Mouse (Mus musculus) heart, adult 9 months (tissue): Measurements from ENCODE around the gene Prkar1b.

Experiments used
- DNase-seq, 2 experiments: peaks; one replicate each; pipeline ENCODE4 v3.0.0; 2022; ENCODE audit warnings: low spot score in 2 of 2

Prkar1b gene

DNA sequence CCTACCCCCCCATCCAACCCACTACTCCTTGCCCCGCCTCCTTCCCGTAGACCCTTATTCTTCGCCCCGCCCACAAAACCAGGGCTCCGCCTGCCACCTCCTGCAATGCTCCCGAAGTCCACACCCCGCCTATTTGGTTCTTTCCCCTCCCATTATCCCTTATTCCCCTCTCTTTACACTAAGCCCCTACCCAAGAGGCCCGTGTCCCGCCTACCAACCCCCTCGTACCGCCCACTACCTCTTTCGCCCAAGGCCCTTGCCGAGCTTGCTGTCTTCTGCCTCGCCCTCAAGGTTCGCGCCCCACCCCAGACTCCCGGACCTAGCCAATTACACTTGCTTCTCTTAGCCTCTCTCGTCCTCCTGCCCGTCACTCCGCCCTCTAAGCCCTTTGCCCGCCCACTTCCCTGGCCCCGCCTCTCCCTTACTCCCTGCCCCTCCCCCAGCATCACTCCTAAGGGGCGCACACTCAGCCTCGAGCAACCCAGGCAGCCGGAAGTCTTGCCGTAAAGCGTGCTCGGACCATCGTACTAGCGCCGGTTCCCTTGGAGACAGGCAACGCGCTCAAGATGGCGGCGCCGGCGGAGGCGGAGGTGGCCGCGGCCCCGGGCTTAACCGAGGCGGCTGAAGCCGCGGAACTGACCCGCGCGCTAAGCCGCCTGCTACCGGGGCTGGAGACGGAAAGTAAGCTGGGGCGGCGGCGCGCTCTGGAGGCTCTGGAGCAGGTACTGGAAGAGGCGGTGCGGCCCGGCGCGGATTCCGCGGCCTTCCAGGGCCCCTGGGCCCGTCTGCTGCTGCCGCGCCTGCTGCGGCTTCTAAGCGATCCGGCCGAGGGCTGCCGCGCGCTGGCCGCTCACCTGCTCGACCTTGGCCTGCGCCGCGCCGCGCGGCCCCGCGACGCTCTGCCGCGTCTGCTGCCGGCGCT, at the start of gene Prkar1b, which contains the start of gene Dnaaf5:
TSS of gene Prkar1b (minus strand) at position 321 of the 922 bp plus-strand sequence.
TSS of gene Dnaaf5 (plus strand) at position 543 of the 922 bp plus-strand sequence.
- peak; percentile 96 to 97 for DNase-seq

DNA sequence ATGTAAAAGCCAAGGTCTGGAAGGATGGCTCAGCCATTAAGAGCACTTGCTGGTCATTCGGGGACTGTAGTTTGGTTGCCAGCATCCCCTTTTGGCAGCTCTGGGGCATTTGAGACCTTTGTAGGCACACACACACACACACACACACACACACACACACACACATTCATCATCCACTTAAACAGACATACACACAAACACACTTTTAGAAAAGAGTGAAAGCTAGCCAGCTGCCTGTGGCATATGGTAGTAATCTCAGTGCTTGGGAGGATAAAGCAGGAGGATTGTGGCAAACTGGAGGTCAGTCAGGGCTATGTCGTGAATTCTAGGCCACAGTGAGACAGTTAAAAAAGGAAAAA, 49.8 kb upstream of the Prkar1b start:
- DNase-seq: no peak

DNA sequence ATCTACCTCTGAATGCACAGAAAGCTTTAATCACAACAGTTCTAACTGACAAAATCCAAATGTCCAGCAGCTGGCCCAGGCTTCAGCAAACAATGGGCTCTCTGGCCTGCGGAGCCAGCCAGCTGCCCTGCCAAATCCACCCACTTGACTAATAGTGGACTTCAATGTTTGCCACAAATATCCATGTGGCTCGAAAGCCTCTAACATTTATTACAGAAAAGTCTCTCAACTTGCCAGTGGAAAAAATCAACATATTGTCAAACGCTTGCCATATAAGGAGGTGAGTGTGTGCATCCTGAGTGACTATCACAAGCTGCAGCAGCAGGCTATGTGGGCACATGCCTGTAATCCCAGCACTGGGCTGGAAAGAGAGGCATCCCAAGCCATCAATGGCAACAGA, 49.0 kb upstream of the Prkar1b start:
- DNase-seq: no peak

DNA sequence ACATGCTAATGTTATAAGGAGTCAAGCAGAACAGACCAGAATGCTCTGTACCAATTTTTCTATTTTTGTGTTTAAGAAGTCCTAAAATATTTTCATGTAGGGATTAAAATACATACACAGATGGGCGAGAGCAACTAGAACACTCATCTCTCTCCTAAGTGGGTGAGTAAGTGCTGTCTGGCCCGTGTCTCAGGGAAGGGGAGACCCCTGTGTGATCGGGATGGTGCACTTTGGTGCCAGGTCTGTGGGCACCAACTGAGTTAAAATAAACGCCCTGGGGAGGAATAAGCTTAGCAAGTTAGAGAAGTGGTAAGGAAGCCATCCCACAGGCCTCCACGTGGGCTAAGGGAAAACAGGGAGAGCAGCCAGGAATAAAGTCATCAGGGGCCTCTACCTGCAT, 41.2 kb upstream of the Prkar1b start:
- no peak for DNase-seq

DNA sequence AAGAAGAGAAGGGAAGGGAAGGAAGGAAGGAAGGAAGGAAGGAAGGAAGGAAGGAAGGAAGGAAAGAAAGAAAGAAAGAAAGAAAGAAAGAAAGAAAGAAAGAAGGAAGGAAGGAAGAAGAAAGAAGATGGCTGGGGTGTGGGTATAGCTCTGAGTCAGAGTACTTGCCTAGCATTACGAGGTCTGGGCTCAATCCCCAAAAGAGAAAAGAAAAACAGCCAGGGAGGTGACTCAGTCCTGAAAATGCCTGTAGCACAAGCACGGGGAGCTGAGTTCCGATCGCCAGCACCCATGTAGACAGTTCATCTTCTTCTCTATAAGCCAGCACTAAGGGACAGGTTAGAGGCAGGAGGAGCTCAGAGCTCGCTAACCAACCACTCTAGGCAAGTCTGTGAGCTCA, 39.9 kb upstream of the Prkar1b start:
- no peak for DNase-seq

DNA sequence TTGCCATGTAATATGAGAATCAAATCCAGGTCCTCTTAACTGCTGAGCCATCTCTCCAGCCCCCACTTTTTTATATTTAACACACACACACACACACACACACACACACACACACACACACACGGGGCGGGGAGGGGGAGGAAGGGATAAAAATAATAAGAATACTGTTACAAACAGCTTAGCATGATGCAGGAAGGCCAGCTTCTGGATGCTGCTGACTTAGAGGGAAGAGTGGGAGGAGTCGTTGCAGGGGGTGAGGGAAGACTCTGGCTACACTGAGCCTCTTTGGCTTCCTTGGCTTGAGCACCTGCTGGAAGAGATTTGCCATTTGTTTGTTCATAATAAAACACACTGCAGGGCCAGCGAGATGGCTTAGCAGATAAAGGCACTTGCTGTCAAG, 35.1 kb upstream of the Prkar1b start:
- no peak for DNase-seq

DNA sequence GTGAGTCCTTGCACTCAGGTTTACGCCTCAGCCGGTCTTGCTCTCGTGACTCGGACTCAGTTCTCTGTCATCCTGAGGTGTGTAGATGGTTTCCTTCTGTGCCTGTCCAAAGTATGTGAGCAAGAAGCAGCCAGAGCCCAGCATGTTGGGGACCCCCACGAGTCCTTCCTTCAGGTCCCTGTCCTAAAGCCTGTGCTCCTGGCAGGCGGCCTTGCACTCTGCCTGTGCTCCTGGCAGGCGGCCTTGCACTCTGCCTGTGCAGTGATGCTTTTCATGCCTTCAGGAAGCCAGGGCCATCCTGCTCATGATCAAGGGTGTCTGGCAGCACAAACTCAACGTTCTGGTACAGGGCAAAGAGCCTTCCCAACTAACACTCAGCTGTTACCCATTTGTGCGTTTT, 33.8 kb upstream of the Prkar1b start:
- no peak for DNase-seq

DNA sequence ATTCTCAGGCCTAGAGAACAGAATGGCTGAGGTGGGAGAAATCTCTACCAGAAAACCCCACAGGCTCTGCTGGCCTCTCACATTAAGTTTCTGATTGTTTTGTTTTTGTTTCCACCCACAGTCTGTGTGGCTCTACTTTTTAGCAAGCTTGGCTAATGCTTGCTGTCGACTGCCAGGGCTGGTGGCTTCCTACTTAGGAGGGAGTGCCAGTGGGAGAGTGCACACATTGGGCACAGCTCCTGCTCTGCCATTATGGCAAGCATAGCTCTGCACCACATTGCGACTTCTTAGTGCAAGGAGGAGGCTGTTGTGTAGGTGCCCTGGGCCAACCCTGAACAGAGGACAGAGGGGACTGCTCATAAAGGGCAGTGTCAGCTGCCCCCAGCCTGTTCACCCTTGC, 33.3 kb upstream of the Prkar1b start:
- no peak for DNase-seq

DNA sequence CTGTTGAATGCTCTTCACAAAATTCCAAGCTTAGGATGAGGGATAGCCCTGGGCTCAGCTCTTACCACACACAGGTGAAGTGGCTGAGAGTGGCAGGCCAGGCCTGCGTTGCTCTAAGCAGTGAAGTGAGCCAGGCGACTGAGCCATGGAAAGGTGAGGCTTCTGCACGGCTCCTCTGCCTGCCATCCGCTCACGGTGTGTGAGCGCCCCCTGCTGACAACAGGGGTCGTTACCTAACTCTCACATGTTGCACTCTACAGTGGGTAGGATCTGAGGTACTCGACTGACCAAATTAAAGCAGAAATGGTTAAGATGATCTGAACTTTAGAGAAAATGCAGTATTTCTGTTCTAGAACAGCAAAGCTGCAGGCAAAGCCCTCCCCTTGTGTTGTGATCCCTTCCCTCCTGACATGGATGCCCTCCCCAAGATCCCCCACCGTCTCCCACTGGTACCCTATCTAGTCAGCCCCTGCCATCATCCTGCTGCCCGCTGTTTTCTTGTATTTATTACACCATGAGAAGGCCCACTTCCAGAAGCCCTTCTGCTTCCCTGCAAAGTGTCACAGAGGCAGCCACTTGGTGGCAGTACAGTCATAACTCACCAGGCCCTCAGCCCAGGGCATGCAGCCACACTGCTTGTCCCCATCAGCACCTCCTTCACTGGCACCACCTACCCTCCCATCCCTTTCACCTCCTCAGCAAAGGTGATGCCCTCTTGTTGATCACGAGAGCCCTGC, 29.3 kb upstream of the Prkar1b start:
- peak; percentile 31 to 68 for DNase-seq

DNA sequence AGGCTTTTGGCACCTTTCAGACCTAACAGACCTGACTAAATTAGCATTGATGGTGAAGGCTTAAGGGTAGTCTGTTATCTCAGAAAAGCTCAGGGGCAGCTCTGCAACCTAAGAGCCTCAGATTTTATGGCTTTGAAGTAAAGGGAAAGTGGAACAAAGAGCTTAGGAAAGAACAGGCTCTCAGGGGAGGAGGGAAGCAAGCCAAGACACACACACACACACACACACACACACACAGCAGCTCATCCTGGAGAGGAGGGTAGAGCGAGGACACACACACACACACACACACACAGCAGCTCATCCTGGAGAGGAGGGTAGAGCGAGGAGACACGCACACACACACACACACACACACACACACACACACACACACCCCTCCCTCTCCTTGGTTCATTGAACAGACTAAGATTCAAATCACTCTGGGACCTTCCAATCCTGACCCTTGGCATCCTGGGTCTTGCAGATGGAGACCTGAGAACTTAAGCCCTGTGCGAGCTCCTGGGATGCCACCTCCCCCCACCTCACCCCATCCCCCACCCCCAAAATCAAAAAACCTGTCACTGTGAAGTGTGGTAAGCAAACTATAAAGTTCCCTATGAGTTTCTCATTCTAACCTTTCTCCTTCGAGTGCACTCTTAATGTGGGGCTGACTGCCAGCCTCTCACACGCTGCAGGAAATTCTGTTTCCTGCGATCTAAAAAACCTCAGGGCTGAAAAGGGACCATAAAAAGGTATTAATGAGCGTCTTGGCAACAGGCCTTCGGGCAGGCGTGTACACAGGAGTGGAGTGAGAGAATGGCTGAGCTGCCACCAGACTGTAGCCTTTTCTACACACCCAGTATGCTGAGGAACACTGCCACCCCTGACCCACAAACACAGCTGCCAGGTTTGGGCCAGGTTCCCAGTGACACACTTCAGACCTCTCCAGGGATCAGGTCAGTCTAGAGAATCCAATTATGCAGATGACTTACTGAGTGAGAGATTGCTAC, 25.1 kb upstream of the Prkar1b start:
- peak; percentile 39 to 57 for DNase-seq

DNA sequence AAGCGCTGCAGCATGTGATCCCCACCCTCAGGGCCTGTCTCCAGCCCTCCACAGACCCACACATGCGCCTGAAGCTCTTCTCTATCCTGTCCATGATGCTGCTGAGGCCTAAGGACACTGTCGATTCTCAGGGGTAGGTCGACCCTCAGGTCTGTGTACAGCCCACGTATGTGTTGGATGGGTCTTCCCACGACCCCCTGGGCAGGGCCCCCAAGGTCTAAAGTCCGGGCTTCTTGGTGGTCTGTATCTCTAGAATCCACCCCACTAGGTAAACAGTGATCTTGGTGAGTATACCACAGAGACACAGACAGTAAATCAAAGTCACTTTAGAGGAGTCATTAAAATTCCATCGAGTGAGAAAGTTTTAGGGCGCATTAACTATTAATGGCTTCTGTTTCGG, 24.3 kb upstream of the Prkar1b start:
- no peak for DNase-seq

DNA sequence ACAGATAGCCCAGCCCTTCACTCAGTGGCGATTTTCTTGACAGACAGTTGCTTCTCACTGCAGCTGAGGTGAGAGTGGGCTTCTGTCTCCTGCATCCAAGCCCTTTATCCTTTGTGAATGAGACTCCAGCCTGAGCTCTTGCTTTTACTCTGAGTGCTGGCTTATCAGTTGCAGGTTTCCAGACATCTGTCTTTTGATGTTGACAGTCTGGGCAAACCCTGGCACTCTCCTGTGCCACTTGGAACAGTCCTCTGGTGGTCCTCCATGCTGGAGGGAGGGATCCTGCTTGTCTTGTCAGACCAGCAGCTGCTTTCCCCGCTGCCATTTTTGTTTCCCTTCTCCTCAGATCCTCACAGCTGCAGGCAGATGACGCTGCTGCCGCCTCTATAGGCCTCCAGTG, 22.1 kb upstream of the Prkar1b start:
- no peak for DNase-seq

DNA sequence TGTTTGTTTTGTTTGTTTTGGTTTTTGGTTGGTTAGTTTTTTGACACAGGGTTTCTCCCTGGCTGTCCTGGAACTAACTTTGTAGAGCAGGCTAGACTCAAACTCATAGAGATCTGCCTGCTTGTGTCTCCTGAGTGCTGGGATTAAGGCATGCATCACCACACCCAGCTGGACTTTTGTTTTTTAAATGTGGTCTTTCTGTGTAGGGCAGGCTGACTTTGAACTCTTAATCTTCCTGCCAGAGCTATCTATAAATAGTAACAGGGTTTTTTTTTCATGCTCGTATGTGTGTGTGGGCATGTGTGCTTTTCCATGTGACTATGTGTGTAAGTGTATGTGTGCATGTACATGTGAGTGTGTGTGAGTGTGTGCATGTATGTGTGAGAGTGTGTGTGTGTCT, 17.7 kb upstream of the Prkar1b start:
- DNase-seq: no peak

DNA sequence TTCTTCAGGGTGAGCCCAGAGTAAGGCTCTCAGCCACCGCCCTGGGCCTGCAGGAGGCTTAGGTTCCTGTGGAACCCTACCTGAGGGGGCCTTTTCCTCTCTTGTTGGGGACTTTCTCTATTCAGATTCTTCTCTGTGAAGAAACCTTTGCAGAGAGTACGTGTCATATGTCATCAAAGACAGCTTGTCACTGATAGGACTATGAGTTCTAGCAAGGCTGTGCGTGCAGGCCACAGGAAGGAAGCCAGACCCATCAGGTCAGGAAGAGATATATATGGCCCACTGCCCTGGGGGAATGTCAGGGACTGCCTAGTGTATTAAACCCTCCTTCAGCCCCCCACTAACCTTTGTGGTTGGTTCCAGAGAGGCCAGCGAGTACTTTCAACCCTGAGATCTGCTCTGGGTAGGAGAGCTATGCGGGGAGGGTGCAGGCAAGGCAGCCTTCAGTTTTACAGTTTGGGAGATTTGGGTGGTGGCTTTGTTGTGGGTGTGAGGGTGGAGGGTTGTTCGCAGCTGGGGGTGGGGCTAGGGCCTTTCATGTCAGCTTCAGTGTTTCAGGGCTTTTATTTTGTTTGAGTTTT, 17.1 kb upstream of the Prkar1b start:
- no peak for DNase-seq

DNA sequence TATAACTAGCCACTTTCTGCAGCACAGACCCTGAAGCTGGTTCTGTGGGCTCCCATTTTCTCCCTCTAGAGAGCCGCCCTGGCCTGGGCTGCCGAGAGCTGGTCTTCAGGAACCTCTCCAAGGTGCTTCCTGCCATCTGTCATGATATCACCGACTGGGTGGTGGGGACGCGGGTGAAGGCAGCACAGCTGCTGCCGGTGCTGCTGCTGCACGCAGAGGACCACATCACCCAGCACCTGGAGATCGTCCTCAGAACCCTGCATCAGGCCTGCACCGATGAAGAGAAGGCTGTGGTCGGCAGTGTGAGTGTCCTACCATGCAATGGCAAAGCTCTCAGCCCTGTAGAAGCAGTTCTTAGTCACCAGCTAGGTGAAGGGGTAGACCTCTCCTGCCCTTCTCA, 11.8 kb upstream of the Prkar1b start:
- no peak for DNase-seq

DNA sequence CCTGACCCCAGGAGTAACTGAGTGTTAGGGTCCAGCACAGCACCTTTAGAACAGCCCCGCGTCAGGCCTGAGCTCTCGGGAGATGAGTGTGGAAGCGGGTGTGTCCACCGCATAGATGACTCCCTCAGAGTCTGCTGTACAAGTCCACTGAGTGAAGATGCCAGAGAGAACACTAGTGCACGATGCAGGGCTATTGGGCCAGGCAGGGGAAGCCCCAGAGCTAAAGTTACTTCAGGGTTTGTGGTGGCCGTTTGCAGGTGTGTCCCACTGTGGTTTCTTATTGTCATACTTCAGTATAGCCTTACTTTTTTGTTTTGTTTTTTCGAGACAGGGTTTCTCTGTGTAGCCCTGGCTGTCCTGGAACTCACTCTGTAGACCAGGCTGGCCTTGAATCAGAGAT, 11.1 kb upstream of the Prkar1b start:
- no peak for DNase-seq

DNA sequence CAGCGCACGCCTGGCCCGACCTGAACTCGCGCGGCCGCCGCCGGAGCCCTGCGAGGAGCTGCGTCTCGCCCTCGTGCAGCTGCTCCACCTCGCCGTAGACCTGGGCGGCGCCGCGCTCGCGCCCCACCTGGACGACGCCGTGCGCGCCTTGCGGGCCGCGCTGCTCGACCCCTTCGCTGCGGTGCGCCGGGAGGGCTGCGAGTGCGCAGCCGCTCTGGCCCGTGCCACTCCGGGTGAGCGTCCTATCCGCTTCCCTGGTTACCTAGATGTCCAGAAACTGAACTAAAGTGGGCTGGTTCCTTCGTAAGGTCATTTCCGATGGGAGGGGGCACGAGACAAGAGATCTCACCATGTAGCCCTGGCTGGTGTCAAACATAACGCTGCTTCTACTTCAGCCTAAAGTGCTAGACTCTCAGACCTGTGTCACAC, 816 bp upstream of the Prkar1b start:
- no peak for DNase-seq

DNA sequence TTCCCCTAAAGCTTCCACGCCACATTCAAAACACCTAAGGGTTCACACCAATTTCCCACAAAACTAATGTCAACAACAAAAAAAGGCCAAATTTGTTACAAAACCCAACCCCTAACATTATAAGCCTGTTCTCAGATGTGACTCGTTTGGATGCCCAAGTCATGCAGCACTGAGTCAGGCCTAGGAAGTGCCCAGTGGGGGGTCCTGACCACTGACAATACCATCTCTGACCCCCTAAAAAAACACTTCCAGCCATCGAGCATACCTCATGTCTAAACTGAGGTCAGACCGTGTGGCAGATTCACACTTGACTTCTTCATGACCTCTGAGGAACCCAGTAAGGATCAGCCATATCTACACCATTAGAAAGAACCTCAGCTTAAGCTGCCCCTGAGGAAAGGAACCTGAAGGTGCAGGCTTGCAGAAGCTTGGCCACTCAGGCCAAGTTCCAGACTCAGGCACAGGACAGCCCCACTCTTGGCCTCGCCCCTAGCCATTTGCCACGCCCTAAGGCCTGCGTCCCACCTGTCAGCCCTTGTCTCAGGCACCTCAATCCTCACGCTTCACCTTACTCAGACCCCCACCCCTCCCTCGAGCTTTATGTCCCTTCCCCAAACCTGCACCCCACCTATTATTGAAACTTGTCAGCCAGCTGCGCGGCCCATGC, 662 bp downstream of the Prkar1b start:
- peak in 1 of 2 experiments; percentile 29 for DNase-seq

DNA sequence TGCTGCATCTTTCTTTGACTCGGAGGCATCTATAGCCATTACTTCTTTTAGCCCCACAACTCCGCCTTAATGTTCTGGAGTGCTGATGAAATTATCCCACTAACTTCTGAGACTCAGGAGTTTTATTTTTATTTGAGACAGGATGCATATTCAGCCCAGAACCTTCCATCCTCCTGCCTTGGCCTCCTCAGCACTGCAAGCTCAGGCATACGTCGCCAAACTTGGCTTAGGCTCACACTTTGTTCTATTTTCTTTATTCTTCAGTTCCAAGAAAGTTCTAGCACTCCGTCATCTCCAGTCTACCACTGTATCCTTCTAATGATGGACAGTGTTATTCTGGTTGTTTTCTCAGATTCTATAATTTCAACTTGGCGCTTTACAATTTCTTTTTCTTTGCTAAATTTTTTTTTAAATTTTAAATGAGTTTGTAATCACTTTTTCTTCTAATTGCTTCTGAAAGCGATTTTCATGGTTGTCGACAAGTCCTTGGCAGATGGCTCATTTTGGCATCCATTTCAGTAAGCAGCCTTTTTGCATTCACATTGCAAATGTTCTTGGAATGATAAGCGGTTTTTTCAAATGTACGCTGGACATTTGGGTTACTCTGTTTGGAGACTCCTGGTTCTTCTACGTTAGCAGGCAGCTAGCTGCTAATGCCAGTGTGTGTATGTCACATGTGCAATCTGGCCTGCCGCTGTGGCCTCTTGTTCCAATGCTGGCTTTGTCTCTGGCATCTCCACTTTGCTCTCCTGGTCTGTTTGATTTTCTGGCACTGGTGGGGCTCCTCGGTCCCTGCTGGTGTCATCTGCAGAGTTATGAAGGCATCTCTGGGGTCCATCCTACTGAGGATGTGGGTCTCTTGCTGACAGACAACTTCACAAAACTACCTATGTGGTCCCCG, 2.4 kb downstream of the Prkar1b start:
- no peak for DNase-seq
